Mouse (Mus musculus) embryonic facial prominence, embryonic 14.5 days (tissue): ENCODE results near the gene Fer. TPM values are rescaled to one million over a fixed set of nuclear protein-coding genes. Genes with fewer than 3 reads are reported as not detected.

Source experiments
- ATAC-seq: fragments of 200-750 bp; cut with Nextera tagmentation; 2 replicates; pipeline ENCODE4 v1.8.0; 2017; ENCODE audit warnings: low read depth, moderate number of reproducible peaks, moderate TSS enrichment
- DNase-seq: peaks from one replicate; pipeline ENCODE4 v3.0.0-alpha.2; 2015; ENCODE audit warnings: low spot score
- H3K27ac ChIP-seq: fragments of 300-500 bp; sonication (generic); replicated peaks from 2 replicates; pipeline ENCODE4 v1.5.1; 2014; ENCODE audit warnings: low read depth, mild to moderate bottlenecking, low read length, moderate library complexity
- H3K27me3 ChIP-seq: fragments of 300-500 bp; sonication (generic); replicated peaks from 2 replicates; pipeline ENCODE4 v1.6.1; 2014; ENCODE audit warnings: low read length; ENCODE audit not compliant: control insufficient read depth, insufficient read depth
- H3K36me3 ChIP-seq: fragments of 300-500 bp; sonication (generic); 2 replicates; pipeline ENCODE4 v1.6.1; 2014; ENCODE audit warnings: low read length, mixed read lengths; ENCODE audit not compliant: control insufficient read depth, insufficient read depth
- H3K4me1 ChIP-seq: fragments of 300-500 bp; sonication (generic); 2 replicates; pipeline ENCODE4 v1.6.1; 2014; ENCODE audit warnings: antibody characterized with exemption, low read length; ENCODE audit not compliant: control insufficient read depth, insufficient read depth
- H3K4me2 ChIP-seq: fragments of 300-500 bp; sonication (generic); 2 replicates; pipeline ENCODE4 v1.6.1; 2014; ENCODE audit warnings: low read depth, mild to moderate bottlenecking, low read length, moderate library complexity, mixed read lengths
- H3K4me3 ChIP-seq: fragments of 300-500 bp; sonication (generic); 2 replicates; pipeline ENCODE4 v1.5.1; 2014; ENCODE audit warnings: low read depth, mild to moderate bottlenecking, low read length
- H3K9ac ChIP-seq: fragments of 300-500 bp; sonication (generic); 2 replicates; pipeline ENCODE4 v1.6.1; 2014; ENCODE audit warnings: low read depth, mild to moderate bottlenecking, low read length, moderate library complexity, mixed read lengths
- H3K9me3 ChIP-seq: fragments of 300-500 bp; sonication (generic); 2 replicates; pipeline ENCODE4 v1.6.1; 2016; ENCODE audit warnings: low read length; ENCODE audit not compliant: control insufficient read depth
- WGBS: fragments of 180-500 bp; shearing (Covaris S2); extraction: QIAGEN DNeasy Blood & Tissue Kit; methylation state at CpG from one replicate; pipeline ENCODE4 v1.1.7; 2014; 5-methylcytosine and 5-hydroxymethylcytosine counted together
- polyA plus RNA-seq: library from polyadenylated mRNA; unstranded; fragments of >200 nt; fragmentation: Nextera tagmentation; extraction: Ambion mirVana; gene quantifications from 2 replicates; pipeline ENCODE4 v1.2.1, GENCODE M21; 2014

Fer gene
- polyA plus RNA-seq, 1 experiment from 2014 or later = 33.1 TPM

- 90% methylated on average over 3 of the region's 3 CpGs for WGBS
- Histone ChIP-seq H3K27ac (no peak overlapping the region), H3K36me3 (no peaks in the 10 kb centered on the region), H3K9ac (no peak overlapping the region), H3K9me3 (no peaks in the 10 kb centered on the region), H3K4me3 (no peak overlapping the region), H3K4me2 (no peak overlapping the region), H3K4me1 (no peaks in the 10 kb centered on the region), H3K27me3 (no peaks in the 10 kb centered on the region)
- ATAC-seq (no peak), DNase-seq (no peak)
These were observed 183.7 kb downstream of the Fer start for GRCm38 (mm10) chr17:64046557-64046956.

GRCm38 (mm10) chr17:64050911-64051310 is 188.0 kb downstream of the Fer start:
- Histone ChIP-seq H3K9ac (no peak overlapping the region), H3K9me3 (no peaks in the 10 kb centered on the region), H3K27me3 (no peaks in the 10 kb centered on the region), H3K27ac (no peak overlapping the region), H3K4me2 (no peak overlapping the region), H3K36me3 (no peaks in the 10 kb centered on the region), H3K4me3 (no peak overlapping the region), H3K4me1 (no peaks in the 10 kb centered on the region)
- no peak for ATAC-seq
- WGBS = 73% methylated on average over 5 of the region's 5 CpGs
- no peak for DNase-seq

- no peaks in the 10 kb centered on the region for H3K9me3 ChIP-seq
- H3K27ac ChIP-seq = no peak overlapping the region
- ATAC-seq (no peak), DNase-seq (no peak)
- H3K9ac ChIP-seq = no peak overlapping the region
- H3K36me3 ChIP-seq = no peaks in the 10 kb centered on the region
- no peak overlapping the region for H3K4me3 ChIP-seq
- no peaks in the 10 kb centered on the region for H3K27me3 ChIP-seq
- no peak overlapping the region for H3K4me2 ChIP-seq
- 88% methylated on average over 11 of the region's 11 CpGs for WGBS
- H3K4me1 ChIP-seq = no peaks in the 10 kb centered on the region
These were observed 190.8 kb downstream of the Fer start for GRCm38 (mm10) chr17:64053636-64054035.

GRCm38 (mm10) chr17:64060529-64060928 is 197.7 kb downstream of the Fer start:
- no peak for DNase-seq
- no peaks in the 10 kb centered on the region for H3K36me3 ChIP-seq
- no peaks in the 10 kb centered on the region for H3K4me1 ChIP-seq
- ATAC-seq = no peak
- H3K4me3 ChIP-seq = no peak overlapping the region
- H3K4me2 ChIP-seq = no peak overlapping the region
- H3K9me3 ChIP-seq = no peaks in the 10 kb centered on the region
- H3K27me3 ChIP-seq = no peaks in the 10 kb centered on the region
- no peak overlapping the region for H3K27ac ChIP-seq
- H3K9ac ChIP-seq = no peak overlapping the region

GRCm38 (mm10) chr17:64065243-64065642 is 202.4 kb downstream of the Fer start:
- Histone ChIP-seq H3K9me3 (no peaks in the 10 kb centered on the region), H3K27ac (no peak overlapping the region), H3K4me3 (no peak overlapping the region), H3K4me1 (no peaks in the 10 kb centered on the region), H3K9ac (no peak overlapping the region), H3K27me3 (no peaks in the 10 kb centered on the region), H3K36me3 (no peaks in the 10 kb centered on the region), H3K4me2 (no peak overlapping the region)
- WGBS = 94% methylated on average over 3 of the region's 3 CpGs
- no peak for ATAC-seq
- DNase-seq = no peak

GRCm38 (mm10) chr17:64077392-64077791 is 214.5 kb downstream of the Fer start:
- Histone ChIP-seq H3K36me3 (no peaks in the 10 kb centered on the region), H3K27ac (no peak overlapping the region), H3K9me3 (no peaks in the 10 kb centered on the region), H3K4me2 (no peak overlapping the region), H3K4me3 (no peak overlapping the region), H3K27me3 (no peaks in the 10 kb centered on the region), H3K9ac (no peak overlapping the region), H3K4me1 (no peaks in the 10 kb centered on the region)
- DNase-seq (peak; percentile 40), ATAC-seq (no peak)
- WGBS = 80% methylated on average over 7 of the region's 7 CpGs

- no peak overlapping the region for H3K4me2 ChIP-seq
- H3K4me3 ChIP-seq = no peak overlapping the region
- no peaks in the 10 kb centered on the region for H3K36me3 ChIP-seq
- ATAC-seq (no peak), DNase-seq (no peak)
- no peak overlapping the region for H3K27ac ChIP-seq
- no peak overlapping the region for H3K9ac ChIP-seq
- H3K4me1 ChIP-seq = no peaks in the 10 kb centered on the region
- no peaks in the 10 kb centered on the region for H3K27me3 ChIP-seq
- WGBS = 86% methylated on average over 5 of the region's 5 CpGs
- no peaks in the 10 kb centered on the region for H3K9me3 ChIP-seq
These were observed 221.9 kb downstream of the Fer start for GRCm38 (mm10) chr17:64084751-64085150.

- H3K9me3 ChIP-seq = no peaks in the 10 kb centered on the region
- no peak overlapping the region for H3K9ac ChIP-seq
- no peaks in the 10 kb centered on the region for H3K36me3 ChIP-seq
- H3K27ac ChIP-seq = no peak overlapping the region
- 83% methylated on average over 2 of the region's 2 CpGs for WGBS
- H3K27me3 ChIP-seq = no peaks in the 10 kb centered on the region
- H3K4me2 ChIP-seq = no peak overlapping the region
- ATAC-seq = no peak
- no peaks in the 10 kb centered on the region for H3K4me1 ChIP-seq
- DNase-seq = no peak
- no peak overlapping the region for H3K4me3 ChIP-seq
These were observed 222.6 kb downstream of the Fer start for GRCm38 (mm10) chr17:64085493-64085892.

- Histone ChIP-seq H3K9ac (no peak overlapping the region), H3K27me3 (no peaks in the 10 kb centered on the region), H3K36me3 (no peaks in the 10 kb centered on the region), H3K4me3 (no peak overlapping the region), H3K9me3 (no peaks in the 10 kb centered on the region), H3K4me1 (no peaks in the 10 kb centered on the region), H3K27ac (no peak overlapping the region), H3K4me2 (no peak overlapping the region)
- ATAC-seq (no peak), DNase-seq (no peak)
- WGBS = 80% methylated on average over 11 of the region's 11 CpGs
These were observed 224.2 kb downstream of the Fer start for GRCm38 (mm10) chr17:64086875-64087608.
